Mouse (Mus musculus) hindbrain, embryonic 14.5 days (tissue): ENCODE results near the gene Lce1g. TPM values are rescaled to one million over a fixed set of nuclear protein-coding genes. Genes with fewer than 3 reads are reported as not detected.

Experiments used
- ATAC-seq: fragments of 200-750 bp; cut with Nextera tagmentation; 2 replicates; pipeline ENCODE4 v1.8.0; 2017; ENCODE audit warnings: moderate number of reproducible peaks, mild to moderate bottlenecking, moderate TSS enrichment, moderate library complexity; ENCODE audit not compliant: low FRiP score
- DNase-seq: peaks from one replicate; pipeline ENCODE4 v3.0.0-alpha.2; 2015; ENCODE audit warnings: low spot score
- H3K27ac ChIP-seq: fragments of 300-500 bp; sonication (generic); 2 replicates; pipeline ENCODE4 v1.5.1; 2014; ENCODE audit warnings: mild to moderate bottlenecking, moderate library complexity
- H3K27me3 ChIP-seq: fragments of 300-500 bp; sonication (generic); 2 replicates; pipeline ENCODE4 v1.6.1; 2014; ENCODE audit warnings: mild to moderate bottlenecking, low read length, mixed read lengths; ENCODE audit not compliant: control insufficient read depth, insufficient read depth
- H3K36me3 ChIP-seq: fragments of 300-500 bp; sonication (generic); replicated peaks from 2 replicates; pipeline ENCODE4 v1.6.1; 2014; ENCODE audit not compliant: control insufficient read depth, insufficient read depth
- H3K4me1 ChIP-seq: fragments of 300-500 bp; sonication (generic); replicated peaks from 2 replicates; pipeline ENCODE4 v1.6.1; 2014; ENCODE audit warnings: antibody characterized with exemption, low read length, mixed read lengths; ENCODE audit not compliant: control insufficient read depth, insufficient read depth
- H3K4me2 ChIP-seq: fragments of 300-500 bp; sonication (generic); replicated peaks from 2 replicates; pipeline ENCODE4 v1.6.1; 2014; ENCODE audit warnings: mild to moderate bottlenecking, moderate library complexity
- H3K4me3 ChIP-seq: fragments of 300-500 bp; sonication (generic); replicated peaks from 2 replicates; pipeline ENCODE4 v1.5.1; 2014; ENCODE audit warnings: mild to moderate bottlenecking, low read length
- H3K9ac ChIP-seq: fragments of 300-500 bp; sonication (generic); 2 replicates; pipeline ENCODE4 v1.6.1; 2014
- H3K9me3 ChIP-seq: fragments of 300-500 bp; sonication (generic); 2 replicates; pipeline ENCODE4 v1.6.1; 2016; ENCODE audit warnings: low read length; ENCODE audit not compliant: control insufficient read depth
- WGBS: fragments of 180-500 bp; shearing (Covaris S2); extraction: QIAGEN DNeasy Blood & Tissue Kit; methylation state at CpG from one replicate; pipeline ENCODE4 v1.1.7; 2014; 5-methylcytosine and 5-hydroxymethylcytosine counted together
- polyA plus RNA-seq: library from polyadenylated mRNA; unstranded; fragments of >200 nt; fragmentation: Nextera tagmentation; extraction: Ambion mirVana; gene quantifications from 2 replicates; pipeline ENCODE4 v1.2.1, GENCODE M21; 2014

The Lce1g gene
- polyA plus RNA-seq, 1 experiment from 2014 or later: not detected

DNA sequence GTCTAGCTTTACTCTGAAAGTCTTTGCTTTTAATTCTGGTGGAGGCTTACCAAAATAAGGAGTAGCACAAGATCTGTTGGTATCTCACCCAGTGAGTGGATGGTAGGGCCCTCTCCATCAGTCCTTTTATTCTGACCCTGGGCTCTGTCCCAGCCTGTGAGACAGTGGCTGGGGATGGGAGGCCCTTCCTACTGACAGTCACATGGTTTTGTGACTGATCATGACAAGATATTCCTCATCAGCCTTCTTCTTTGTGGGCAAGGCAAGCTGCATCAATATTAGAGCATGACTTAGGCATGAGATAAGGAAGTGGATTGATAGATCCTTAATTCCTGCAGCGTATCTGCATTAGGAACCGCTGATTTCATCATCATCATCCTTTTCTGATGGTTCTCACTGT lies 43.2 kb downstream of the Lce1g start, which contains the start of gene Lce1e:
Gene Lce1e, minus strand, starts transcription at position 101 of the 400 bp plus-strand sequence.
- Histone ChIP-seq H3K9ac (no peak within 1 kb of the TSS), H3K27me3 (no peaks in the 10 kb centered on the region), H3K4me3 (no peak within 1 kb of the TSS), H3K36me3 (no peaks in the 10 kb centered on the region), H3K4me2 (no peak within 1 kb of the TSS), H3K27ac (no peak within 1 kb of the TSS), H3K9me3 (no peaks in the 10 kb centered on the region), H3K4me1 (no peaks in the 10 kb centered on the region)
- WGBS: 90% methylated on average over 2 of the region's 2 CpGs
- no peak for ATAC-seq
- DNase-seq: no peak

Other genes starting within 250 kb of the Lce1g start
- not detected in 2 replicates for gene 2310046K23Rik, start 217.8 kb downstream of the Lce1g start, polyA plus RNA-seq
- not detected in 2 replicates for gene Ivl, start 178.6 kb downstream of the Lce1g start, polyA plus RNA-seq
- gene Smcp, start 163.3 kb downstream of the Lce1g start, polyA plus RNA-seq: not detected in 2 replicates
- gene 2210017I01Rik, start 144.8 kb downstream of the Lce1g start, polyA plus RNA-seq: not detected in 2 replicates
- gene Lce6a, start 130.7 kb downstream of the Lce1g start, polyA plus RNA-seq: not detected in 2 replicates
- not detected in 2 replicates for gene Lce1a1, start 104.0 kb downstream of the Lce1g start, polyA plus RNA-seq
- gene Lce1b, start 95.4 kb downstream of the Lce1g start, polyA plus RNA-seq: not detected in 2 replicates
- gene Lce1a2, start 82.0 kb downstream of the Lce1g start, polyA plus RNA-seq: not detected in 2 replicates
- not detected in 2 replicates for gene Lce1c, start 73.1 kb downstream of the Lce1g start, polyA plus RNA-seq
- gene Lce1d, start 65.1 kb downstream of the Lce1g start, polyA plus RNA-seq: not detected in 2 replicates
- not detected in 2 replicates for gene Lce1e, start 43.3 kb downstream of the Lce1g start, polyA plus RNA-seq
- gene Lce1f, start 32.0 kb downstream of the Lce1g start, polyA plus RNA-seq: not detected in 2 replicates
- not detected in 2 replicates for gene Gm38119, start 13.2 kb downstream of the Lce1g start, polyA plus RNA-seq
- gene Lce1h, start 12.7 kb upstream of the Lce1g start, polyA plus RNA-seq: not detected in 2 replicates
- not detected in 2 replicates for gene Lce1i, start 26.6 kb upstream of the Lce1g start, polyA plus RNA-seq
- not detected in 2 replicates for gene Lce1j, start 38.2 kb upstream of the Lce1g start, polyA plus RNA-seq
- not detected in 2 replicates for gene Lce1k, start 55.6 kb upstream of the Lce1g start, polyA plus RNA-seq
- gene Kprp, start 74.9 kb upstream of the Lce1g start, polyA plus RNA-seq: not detected in 2 replicates
- not detected in 2 replicates for gene Lce1l, start 98.9 kb upstream of the Lce1g start, polyA plus RNA-seq
- gene 2310050C09Rik, start 117.9 kb upstream of the Lce1g start, polyA plus RNA-seq: not detected in 2 replicates
- not detected in 2 replicates for gene Lce3a, start 173.9 kb upstream of the Lce1g start, polyA plus RNA-seq
- not detected in 2 replicates for gene Lce3b, start 180.6 kb upstream of the Lce1g start, polyA plus RNA-seq
- not detected in 2 replicates for gene Lce3c, start 192.1 kb upstream of the Lce1g start, polyA plus RNA-seq
- gene Lce3d, start 205.1 kb upstream of the Lce1g start, polyA plus RNA-seq: not detected in 2 replicates
- gene Lce3e, start 214.7 kb upstream of the Lce1g start, polyA plus RNA-seq: not detected in 2 replicates
- gene Lce3f, start 239.9 kb upstream of the Lce1g start, polyA plus RNA-seq: not detected in 2 replicates